Mouse (Mus musculus) c-Kit-positive CD71-positive TER-119-positive erythroid progenitor cells, embryonic 14.5 days (primary cell): ENCODE results near the gene Tbk1.
A peak's percentile ranks its signal among the peaks of the same experiment; 100 is the strongest.

ENCODE experiments used
- DNase-seq: peaks from one replicate; pipeline ENCODE4 v3.0.0-alpha.2; 2013; ENCODE audit warnings: low spot score

The Tbk1 gene

DNA sequence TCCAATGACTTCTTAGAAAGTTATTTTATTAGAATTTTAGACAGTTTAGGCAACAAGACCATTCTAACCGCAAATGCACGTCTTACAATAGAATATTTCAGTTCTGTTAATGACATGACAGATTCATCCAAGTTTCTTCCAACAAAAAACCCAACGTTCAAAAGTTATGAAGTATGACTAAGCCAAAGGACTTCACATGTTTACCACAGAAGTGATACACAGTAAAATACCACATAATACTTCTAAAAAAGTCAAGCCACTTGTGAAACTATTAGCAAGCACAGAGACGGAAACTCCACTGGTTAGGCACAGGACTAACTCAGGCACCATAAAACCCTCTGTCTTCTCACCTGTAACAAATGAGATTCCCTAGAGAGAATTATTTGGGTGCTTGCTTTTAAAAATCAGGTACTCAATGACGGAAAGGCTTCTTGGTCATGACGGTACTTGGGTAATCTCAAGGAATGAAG is 819 bp upstream of the Tbk1 start:
- no peak for DNase-seq

DNA sequence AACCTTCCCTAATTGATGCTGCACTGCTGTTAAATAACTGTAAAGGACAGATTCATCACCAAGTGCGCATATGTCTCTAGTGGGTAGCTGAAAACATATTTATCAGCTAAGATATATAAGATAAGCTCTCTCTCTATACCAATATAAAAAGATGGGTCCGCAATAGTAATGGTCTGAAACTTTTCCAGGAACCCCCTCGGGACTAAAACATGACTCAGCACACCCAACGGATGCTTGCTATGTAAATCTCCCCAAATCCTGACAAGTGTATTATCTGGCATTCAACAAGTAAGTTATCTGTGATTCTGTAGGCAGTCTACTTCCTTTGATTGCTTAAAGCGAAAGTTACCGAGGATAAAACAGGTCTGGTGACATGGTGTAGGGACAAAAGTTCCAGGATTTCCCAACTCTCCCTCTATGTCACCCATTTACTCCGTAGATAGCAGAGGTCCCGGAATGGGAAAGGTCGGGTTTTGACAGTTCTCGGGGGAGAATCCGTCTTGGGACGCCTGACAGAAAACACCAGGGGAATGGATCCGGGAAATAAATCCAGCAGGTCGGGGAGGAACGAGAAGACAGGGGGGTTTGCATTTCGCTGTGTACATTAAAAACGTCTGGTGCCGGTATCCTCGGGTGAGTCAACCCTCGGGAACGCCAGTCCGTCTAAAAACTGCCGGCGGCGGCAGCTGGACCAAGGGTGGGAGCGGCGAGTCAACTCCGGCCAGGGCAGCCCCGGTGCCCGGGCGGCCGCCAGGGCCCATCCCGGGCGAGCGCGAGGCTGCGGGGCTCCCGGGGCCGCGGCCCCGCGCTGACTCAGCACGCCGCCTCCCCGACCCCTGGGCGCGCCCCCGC is 570 bp downstream of the Tbk1 start:
- DNase-seq: peak; percentile 40

DNA sequence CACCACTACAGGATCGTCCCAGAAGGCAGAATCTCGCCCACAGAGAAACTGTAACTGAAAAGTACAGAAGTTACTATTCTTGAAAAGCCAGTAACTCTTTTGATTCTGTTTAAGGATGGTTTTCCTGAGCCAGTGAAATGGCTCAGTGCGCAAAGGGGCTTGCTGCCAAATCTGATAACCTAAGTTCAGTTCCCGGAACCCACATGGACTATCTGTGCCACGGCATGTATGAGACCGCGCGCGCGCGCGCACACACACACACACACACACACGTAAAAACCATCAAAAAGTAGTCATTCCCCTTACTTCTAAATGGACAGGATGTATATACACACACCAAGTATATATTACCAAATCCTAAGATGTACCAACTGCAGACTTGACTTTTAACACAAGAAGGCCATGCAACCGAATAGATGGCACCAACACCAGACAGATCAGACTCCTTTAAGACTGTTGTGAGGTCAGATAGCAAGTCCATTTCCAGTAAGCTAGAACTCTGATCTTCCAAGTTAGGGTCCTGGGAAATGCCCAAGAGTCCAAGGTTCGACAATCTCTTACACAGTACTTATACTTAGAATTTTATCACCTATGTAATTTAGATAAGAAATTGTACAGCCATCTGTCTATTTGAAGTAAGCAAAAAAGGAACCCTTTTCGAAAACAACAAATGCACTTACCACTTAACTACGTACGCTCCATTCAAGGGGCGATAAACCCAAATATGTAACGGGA is 1.4 kb downstream of the Tbk1 start:
- peak; percentile 13 for DNase-seq

DNA sequence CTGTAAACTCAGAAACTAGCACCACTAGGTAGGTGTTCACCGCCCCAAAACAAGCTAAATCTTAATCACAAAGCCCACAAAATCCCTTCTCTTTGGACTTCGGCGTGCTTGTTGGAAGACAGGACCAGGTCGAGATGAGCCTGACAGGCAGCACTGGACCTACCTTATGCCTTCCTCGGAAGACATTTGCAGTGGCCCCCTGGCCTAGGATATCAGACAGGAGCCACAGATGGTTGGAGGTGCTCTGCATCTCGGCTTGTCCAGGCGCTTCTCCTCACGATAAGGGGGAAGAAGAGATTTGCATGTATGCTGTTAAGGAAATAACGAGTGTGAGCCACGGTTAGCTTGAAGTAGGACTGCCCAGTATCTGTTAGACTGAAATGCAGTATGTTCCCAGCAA is 2.6 kb downstream of the Tbk1 start:
- DNase-seq: no peak

DNA sequence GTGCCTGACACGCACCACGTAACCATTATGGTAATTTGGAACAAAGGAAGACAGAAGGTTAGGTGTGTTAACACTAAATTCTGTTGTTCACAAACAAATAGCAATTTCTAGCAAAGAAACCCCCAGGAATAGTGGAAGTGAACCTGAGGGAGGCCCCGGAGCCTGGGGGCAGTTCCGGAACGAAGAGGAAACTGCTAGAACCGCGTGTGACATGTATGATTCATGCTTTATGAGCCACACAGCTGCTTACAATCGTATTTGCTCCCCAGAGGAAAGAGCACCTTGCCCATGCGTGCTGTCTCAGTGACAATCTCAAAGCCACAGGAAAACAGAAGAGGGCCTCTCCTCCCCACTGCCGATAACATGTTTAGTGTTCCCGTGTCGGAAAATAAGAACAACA is 3.6 kb downstream of the Tbk1 start:
- no peak for DNase-seq

DNA sequence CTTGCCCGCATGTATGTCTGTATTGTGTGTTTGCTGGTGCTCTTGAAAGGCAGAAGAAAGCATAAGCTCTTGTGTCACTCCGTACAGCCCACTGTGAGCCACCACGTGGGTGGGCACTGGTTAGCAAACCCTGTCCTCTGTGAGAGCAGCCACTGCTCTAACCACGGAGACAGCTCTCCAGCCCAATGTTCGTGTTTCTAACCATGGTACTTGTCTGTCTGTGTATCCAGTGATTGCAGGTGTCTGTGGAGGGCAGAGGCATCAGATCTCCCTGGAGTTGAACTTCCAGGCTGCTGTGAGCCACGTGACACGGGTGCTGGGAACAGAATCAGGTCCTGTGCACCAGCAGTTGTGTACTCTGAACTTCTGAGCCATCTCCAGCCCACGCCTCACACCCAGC is 4.3 kb downstream of the Tbk1 start:
- no peak for DNase-seq

DNA sequence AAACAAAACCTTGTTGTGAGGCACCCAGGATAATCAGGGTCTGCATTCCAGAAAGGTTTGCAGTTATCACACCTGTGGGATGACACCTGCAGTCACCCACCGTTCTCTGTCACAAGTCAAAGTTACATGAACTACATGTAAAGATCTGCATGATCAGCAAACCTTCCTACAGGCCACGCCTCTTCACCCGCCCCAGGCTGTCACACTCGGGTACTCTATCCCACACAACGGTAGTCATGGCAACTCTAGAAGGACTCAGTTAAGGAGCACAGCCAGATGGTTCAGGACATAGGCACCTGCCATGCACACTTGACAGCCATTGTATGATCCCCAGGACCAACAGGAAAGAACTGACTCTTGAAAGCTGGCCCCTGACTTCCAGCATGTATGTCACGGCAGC is 5.2 kb downstream of the Tbk1 start:
- no peak for DNase-seq

DNA sequence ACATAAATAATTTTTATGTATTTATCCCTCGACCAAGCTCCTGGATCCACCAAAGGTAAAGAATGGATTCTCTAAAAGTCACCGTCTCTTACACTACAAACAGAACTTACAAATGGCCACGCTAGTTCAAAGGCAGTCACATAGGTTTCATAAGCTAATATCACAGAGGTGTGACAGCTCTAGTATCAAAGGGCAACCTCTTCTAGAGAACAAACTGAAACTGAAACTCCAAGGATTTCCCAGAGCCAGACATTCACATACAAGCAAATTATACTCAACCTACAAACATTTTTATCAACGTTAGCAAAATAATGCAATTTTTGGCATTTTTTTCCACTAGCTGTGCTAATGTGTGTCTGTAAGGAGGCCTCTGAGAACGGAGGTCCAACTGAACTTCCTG is 6.2 kb downstream of the Tbk1 start:
- no peak for DNase-seq

DNA sequence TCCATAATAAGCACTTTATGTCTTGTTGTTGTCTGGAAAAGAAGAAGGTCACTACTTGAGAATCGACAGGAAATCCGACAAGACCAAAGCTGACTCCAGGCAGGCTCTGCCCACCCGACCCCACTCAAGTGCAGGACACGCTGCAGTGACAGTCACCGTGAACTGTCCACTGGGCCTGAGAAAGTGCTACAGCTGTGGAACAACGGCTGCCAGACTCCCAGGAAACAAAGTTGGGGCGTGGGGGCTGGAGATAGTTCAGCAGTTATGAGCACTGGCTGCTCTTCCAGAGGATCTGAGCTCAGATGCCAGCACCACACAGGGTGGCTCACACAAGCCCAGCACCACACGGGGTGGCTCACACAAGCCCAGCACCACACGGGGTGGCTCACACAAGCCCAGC is 10.2 kb downstream of the Tbk1 start:
- DNase-seq: no peak

DNA sequence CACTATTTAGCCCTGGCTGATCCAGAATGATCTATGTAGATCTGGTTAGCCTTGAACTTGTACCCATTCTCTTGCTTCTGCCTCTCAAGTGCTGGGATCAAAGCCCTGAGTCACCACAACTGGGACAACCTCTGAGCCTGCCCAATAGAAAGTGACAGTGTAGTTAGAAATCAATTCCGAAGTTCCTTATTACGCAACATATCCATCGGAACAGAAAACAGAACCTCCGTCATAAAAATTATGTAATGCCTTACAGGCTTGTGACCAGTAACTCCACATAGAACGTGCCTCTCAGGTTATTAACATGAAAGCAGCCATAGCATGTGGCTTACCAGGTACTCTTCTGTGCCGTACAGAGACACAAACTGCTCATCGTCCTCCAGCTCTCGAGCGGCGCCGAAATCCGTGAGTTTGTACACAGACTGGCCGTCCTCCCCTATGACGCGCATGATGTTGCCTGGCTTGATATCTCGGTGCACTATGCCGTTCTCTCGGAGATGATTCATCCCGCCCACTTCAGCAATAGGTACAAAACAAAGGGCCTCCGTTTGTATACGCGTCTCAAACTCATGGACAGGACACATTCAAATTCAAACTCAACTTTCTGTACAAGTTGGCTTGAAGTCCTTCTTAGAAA is 15.0 kb downstream of the Tbk1 start:
- DNase-seq: no peak

DNA sequence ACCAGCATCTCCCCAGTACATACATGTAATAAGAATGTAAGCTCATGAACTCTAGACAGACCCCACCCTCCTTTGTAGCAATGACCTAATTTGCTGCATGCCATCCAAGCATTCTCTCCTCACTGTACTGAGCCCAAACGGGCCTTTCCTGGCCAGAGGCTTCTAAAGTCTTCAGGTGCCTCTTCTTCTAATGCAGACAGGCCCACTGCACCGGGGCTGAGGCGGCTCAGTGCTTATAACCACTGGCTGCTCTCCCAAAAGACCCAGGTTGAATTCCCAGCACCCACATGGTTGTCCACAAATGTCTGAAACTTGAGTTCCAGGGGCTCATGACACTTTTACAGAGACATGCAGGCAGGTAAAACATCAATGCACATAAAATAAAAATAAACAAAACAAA is 15.6 kb downstream of the Tbk1 start:
- no peak for DNase-seq

DNA sequence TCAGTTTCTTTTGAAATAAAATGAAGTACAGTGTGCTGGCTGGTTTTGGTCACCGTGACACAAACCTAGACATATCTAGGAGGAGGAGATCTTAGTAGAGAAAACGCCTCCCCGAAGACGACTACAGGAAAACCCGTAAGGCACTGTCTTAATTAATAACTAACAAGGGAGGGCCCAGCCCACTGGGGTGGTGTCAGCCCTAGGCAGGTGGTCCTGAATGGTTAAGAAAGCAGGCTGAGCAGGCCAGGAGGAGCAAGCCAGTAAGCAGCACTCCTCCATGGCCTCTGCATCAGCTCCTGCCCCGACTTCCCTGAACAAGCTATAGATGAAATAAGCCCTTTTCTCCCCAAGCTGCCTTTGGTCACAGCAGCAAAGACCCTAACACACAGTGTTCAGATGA is 16.8 kb downstream of the Tbk1 start:
- DNase-seq: no peak

DNA sequence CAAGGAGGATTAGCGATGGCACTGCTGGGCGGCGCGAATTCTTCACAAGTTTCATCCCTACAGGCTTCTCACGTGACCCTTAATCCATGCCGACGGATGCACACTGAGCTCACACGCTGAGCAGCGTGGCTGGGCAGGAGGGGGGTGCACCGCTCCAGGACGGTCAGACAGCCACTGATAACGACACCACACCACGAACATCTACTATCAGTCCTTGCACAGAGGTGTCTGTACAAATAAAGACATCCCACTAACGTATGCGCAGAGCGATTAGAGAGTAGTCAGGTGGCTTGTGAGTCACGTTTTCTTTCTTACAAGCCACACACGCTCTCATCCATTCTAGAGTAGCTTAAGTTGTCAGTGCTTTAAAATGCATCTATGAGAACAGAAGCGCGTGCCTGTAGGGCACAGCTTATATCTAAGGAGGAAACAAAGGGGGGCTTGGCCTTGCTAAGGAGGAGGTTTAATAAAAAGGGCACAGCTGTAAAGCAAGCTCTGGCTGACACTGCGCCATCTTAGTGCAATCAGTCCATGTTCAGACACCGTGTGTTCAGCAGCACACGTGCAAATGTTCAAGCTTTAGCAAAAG is 17.5 kb downstream of the Tbk1 start:
- peak; percentile 56 for DNase-seq

DNA sequence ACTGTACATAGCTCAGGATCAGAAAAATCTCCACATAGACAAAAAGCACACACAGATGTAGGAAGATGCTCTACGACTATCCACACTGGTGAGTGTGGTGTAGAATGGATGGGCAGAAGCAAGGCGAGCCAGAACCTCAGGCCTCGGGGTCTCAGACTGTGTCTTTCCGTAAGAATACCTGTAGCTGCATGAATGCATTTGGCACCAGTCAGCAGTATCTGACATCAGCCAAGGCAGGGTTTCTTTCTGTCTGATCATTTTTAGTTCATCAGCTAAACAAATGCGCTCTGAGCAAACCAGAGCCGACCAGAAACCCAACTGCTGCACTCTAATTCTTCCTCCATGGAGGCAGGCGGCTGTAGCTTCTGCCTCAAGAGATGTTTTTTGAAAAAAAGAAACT is 18.1 kb downstream of the Tbk1 start:
- no peak for DNase-seq

DNA sequence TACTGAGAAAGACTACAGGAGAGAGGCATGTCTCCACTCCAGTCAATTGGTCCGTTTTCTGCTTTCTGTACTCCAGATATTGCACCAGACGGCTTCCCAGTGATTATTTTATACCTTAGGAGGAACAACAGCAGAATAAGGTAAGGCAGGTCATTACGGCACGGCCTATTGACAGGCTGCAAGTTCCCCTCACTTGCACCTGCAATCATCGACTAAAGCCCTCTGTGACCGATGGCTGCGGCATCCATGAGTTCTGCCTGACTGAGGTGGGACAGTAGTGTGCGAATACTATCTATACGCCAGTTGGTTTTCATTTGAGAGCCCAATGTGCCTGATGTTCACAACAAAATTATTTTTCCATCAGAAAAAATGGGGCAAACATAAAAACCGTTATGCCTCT is 18.6 kb downstream of the Tbk1 start:
- no peak for DNase-seq

DNA sequence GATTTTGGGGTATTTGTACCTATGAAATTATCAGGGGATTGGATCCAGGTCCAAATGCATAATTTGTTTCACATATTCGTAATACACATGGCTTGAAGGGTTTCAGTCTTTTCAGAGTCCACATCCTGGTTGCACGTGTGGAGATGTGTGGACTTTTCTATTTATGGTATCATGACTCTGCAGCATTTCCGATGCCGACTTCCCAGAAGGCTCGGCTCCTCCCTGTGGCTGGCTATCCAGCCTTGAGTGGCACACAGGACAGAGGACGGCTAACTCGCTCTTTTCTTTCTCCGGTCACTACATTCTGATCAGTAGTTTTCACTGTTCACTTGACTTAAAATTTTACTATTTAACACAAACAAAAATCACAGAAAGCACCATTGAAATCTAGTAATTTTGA is 22.1 kb downstream of the Tbk1 start:
- DNase-seq: no peak

DNA sequence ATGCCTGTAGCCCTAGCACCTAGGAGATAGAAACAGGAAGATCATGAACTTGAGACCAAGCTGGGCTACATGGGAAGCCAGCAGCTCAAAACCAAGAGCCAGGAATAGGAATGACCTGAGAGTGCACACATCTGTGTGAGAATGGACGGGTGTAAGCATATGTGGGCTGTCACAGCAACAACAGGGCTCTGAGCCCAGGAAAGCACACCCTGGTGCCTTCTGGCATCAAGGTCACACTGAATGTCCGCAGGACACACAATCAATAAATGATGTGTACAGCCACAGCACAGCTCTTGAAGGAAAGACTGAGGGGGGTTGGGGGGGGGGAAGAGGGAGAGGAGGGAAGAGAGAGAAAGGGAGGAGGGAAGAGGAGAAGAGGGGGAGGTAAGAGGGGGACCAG is 28.4 kb downstream of the Tbk1 start:
- DNase-seq: no peak

DNA sequence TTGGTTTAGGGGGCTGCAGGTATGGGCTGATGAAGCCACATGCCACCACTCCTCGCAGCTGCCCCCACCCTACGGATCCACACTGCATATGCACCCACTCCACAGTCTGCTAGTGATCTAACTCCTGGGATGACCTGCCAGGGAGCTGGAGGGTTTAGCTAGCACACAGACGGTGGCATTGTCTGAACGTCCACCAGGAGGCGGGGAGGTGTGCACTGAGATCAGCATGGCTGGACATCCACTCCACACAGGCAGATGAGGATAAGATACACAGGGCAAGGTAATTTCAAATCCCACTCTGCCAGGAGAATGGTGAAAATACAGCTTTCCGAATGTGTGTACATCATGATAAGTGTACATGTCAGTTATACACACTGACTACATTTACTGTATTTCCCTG is 30.3 kb downstream of the Tbk1 start:
- DNase-seq: no peak

DNA sequence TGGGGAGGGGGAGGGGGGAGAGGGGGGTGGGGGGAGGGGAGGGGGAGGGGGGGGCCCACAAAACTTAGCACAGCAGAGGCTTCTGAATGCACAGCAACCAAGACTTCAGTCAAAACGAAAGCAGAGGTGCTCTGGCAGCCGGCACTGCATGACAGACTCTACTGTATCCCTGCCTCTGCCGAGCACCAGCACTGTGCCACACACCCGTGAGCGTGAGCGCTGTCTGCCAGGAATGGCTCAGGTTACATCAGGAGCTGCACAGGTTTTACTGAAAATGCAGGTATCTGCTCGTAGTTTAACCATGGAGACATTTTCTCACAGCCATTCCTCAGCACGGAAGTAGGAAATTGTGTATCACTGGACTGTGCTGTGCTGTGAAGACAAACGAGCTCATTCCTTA is 36.3 kb downstream of the Tbk1 start:
- no peak for DNase-seq

DNA sequence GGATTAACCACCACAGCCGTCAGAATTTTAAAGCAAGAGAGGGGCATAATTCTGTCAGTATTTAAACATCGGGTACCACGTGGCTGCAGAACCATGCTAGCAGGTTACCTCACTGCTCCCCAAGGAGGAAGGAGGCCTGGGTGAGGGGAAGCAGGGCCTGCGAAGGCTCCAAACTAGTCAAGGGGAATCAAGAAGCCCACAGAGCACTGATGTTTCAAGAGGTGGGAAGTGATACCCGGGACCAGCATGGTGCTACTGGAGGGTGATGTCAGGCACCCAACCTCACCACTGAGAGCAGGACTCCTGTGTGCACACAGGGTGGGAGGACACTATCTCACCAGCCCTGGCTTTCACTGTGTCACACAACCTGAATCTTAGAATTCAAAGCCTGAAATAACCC is 36.9 kb downstream of the Tbk1 start:
- no peak for DNase-seq

DNA sequence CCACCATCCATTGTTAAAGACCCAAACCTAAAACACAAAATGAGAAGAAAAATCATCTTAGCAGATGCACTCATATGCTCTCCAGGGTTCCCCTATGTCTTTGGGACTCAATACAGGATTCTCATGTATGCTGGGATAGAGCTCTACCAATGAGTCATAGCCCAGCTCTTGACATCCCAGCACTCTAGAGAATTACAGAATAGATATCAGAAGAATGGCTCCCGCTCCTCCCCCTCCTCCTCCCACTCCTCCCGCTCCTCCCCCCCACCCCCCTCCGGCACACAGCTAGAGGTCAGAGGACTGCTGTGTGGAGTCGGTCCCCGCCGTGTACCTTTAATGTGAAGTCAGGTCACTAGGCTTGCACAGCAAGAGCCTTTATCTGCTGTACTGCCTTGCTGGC is 39.4 kb downstream of the Tbk1 start:
- DNase-seq: no peak

DNA sequence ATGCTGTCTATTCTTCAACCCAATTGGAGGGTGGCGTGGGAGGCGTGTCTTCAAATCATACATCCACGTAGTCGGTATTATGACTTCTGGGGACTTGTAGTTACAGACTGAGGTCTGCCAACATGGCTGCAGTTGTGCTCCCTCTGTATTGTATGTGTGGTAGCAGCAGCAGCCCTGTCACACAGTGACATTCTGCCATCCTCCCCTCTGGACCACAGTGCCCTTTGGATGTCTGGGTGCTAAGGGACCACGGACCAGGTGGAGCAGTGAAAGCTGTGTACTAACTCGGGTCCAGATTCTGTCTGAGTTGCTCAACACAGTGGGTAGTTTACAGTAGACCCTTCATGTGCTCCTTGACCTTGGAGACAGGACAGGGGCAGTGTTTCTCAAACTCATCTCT is 43.0 kb downstream of the Tbk1 start:
- no peak for DNase-seq

DNA sequence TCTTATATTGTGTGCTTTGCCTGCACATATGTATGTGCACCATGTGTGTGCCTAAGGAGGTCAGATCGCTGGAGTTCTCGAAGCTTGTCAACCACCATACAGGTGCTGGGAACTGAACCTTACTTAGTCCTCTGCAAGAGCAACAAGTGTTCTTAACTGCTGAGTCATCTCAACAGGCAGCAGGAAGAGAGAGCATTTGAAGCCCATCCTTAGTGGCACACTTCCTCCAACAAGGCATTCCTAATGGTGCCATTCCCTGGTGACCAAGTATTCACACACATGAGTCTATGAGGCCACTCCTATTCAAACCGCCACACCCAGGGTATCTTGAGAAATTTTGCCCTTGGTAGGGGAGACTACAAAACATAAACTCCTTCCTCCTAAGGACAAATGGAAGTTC is 44.4 kb downstream of the Tbk1 start:
- DNase-seq: no peak
